In the genomic region with DNA sequence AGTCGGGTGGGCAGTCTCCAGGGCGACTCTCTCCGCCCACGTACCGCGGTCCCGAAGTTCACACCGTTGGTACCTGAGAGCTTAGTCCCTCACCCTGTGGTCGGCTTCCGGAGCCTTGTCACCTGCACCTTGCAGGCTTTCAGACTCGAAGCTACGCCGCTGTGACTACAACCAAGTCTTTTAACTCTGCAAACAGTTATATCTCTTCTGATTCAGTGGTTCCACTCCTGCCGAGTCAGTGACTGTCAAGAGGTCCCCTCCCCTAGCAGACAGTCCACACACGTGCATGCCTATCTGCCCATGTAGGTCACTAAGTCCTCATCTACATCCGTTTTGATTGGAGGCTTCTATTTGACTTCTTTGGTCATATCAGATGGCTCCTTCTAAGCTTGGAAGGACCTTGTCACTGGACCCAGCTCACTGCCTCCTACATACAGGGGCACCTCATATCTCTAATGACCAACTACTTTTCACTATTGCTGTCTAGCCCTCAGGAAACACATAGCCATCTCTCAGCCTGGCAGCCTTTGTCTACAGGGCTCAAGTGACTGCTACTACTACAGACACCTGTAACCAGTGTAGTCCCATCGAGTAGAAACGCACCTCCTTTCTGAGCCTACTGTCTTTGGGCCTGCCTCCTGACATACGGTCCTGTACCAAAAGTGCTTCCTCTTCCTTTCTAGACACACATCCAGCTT, we compare ENCODE assay signal across 7 mouse cellular contexts. TPM values are rescaled to one million over a fixed set of nuclear protein-coding genes. Genes with fewer than 3 reads are reported as not detected.
A peak's percentile ranks its signal among the peaks of the same experiment; 100 is the strongest.
DNase-seq lines count a peak whose midpoint lies in the region; ATAC-seq and TF ChIP-seq lines count a peak whose summit lies in the region.

No protein-coding gene starts in this region.

- peaks cover 6% of the 10 kb centered on the region; the same call in 1 of the 2 replicates for H3K4me1 ChIP-seq in spleen, adult 2 months (ENCODE audit: control insufficient read depth, insufficient read depth, insufficient read length)
- peaks cover 15% of the 10 kb centered on the region for H3K4me1 ChIP-seq in forebrain, embryonic 11.5 days (replicated peaks; ENCODE audit: control insufficient read depth, insufficient read depth, low read length)
- H3K4me1 ChIP-seq in liver, embryonic 11.5 days (replicated peaks; ENCODE audit: control insufficient read depth, insufficient read depth, low read length) = peaks cover 15% of the 10 kb centered on the region
- H3K4me1 ChIP-seq in stomach, embryonic 16.5 days (ENCODE audit: control insufficient read depth, insufficient read depth, low read length) = peaks cover 23% of the 10 kb centered on the region

- no peaks in the 10 kb centered on the region for H3K9me3 ChIP-seq in forebrain, embryonic 11.5 days (ENCODE audit: control insufficient read depth, low read length)
- no peaks in the 10 kb centered on the region for H3K9me3 ChIP-seq in liver, embryonic 11.5 days (ENCODE audit: control insufficient read depth, low read length)
- H3K9me3 ChIP-seq in stomach, embryonic 16.5 days (replicated peaks; ENCODE audit: control insufficient read depth, low read length) = no peaks in the 10 kb centered on the region

- TF ChIP-seq CTCF in spleen, adult 2 months (IDR thresholded peaks at IDR 0.05; ENCODE audit: extremely low read depth, insufficient read depth, insufficient read length, insufficient replicate concordance) = no peak

- peak; percentile 26 for ATAC-seq in forebrain, embryonic 11.5 days (replicated peaks; ENCODE audit: low FRiP score)
- peak; percentile 33 for ATAC-seq in liver, embryonic 11.5 days (replicated peaks; ENCODE audit: low FRiP score)
- ATAC-seq in stomach, embryonic 16.5 days (ENCODE audit: insufficient read depth, low FRiP score) = peak; percentile 28

- H3K27me3 ChIP-seq in spleen, adult 2 months (ENCODE audit: control insufficient read depth, insufficient read depth, low read length) = no peaks in the 10 kb centered on the region
- H3K27me3 ChIP-seq in forebrain, embryonic 11.5 days (ENCODE audit: control insufficient read depth, insufficient read depth, low read length) = no peaks in the 10 kb centered on the region
- no peaks in the 10 kb centered on the region for H3K27me3 ChIP-seq in liver, embryonic 11.5 days (replicated peaks; ENCODE audit: control insufficient read depth, insufficient read depth, low read length)
- H3K27me3 ChIP-seq in stomach, embryonic 16.5 days (ENCODE audit: control insufficient read depth, insufficient read depth, low read length) = no peaks in the 10 kb centered on the region

- DNase-seq in spleen, adult 2 months (ENCODE audit: low read depth in 1 of 2, low spot score in 2 of 2) = no peak
- DNase-seq in spleen, postnatal 4 days (ENCODE audit: low spot score in 2 of 2) = no peak
- DNase-seq in forebrain, embryonic 11.5 days (ENCODE audit: low spot score) = no peak
- DNase-seq in liver, embryonic 11.5 days (ENCODE audit: low spot score) = no peak
- no peak for DNase-seq in frontal cortex, postnatal 14 days (ENCODE audit: low spot score in 2 of 2)
- no peak for DNase-seq in ovary, postnatal 14 days (ENCODE audit: low spot score)

- no peak for TF ChIP-seq POLR2A in spleen, adult 2 months (IDR thresholded peaks at IDR 0.05; ENCODE audit: low read depth, low read length)

- 6% methylated on average over 19 of the region's 19 CpGs for WGBS in spleen, adult 2 months
- WGBS in forebrain, embryonic 11.5 days = 14% methylated on average over 19 of the region's 19 CpGs
- WGBS in liver, embryonic 11.5 days = 11% methylated on average over 19 of the region's 19 CpGs
- 10% methylated on average over 19 of the region's 19 CpGs for WGBS in stomach, embryonic 16.5 days

- H3K4me2 ChIP-seq in forebrain, embryonic 11.5 days (ENCODE audit: low read depth, low read length, severe bottlenecking) = peak overlapping the region; percentile 88
- H3K4me2 ChIP-seq in liver, embryonic 11.5 days = peak overlapping the region; percentile 80
- peak overlapping the region; percentile 94 for H3K4me2 ChIP-seq in stomach, embryonic 16.5 days (ENCODE audit: low read depth, low read length)

- peak overlapping the region; percentile 78 for H3K9ac ChIP-seq in forebrain, embryonic 11.5 days (ENCODE audit: low read length)
- H3K9ac ChIP-seq in liver, embryonic 11.5 days (ENCODE audit: low read depth, low read length) = peak overlapping the region; percentile 61
- H3K9ac ChIP-seq in stomach, embryonic 16.5 days (ENCODE audit: low read length) = peak overlapping the region; percentile 86

- H3K4me3 ChIP-seq in spleen, adult 2 months (ENCODE audit: extremely low read depth, insufficient read depth, insufficient read length) = peak overlapping the region; percentile 92
- peak overlapping the region; percentile 74 for H3K4me3 ChIP-seq in forebrain, embryonic 11.5 days (ENCODE audit: low read depth, low read length)
- H3K4me3 ChIP-seq in liver, embryonic 11.5 days (ENCODE audit: low read depth, low read length) = peak overlapping the region; percentile 69
- H3K4me3 ChIP-seq in stomach, embryonic 16.5 days (replicated peaks; ENCODE audit: low read length) = peak overlapping the region; percentile 95

- peak overlapping the region; percentile 94 for H3K27ac ChIP-seq in spleen, adult 2 months (ENCODE audit: insufficient read depth, low read length)
- H3K27ac ChIP-seq in forebrain, embryonic 11.5 days (ENCODE audit: low read depth, low read length) = peak overlapping the region; percentile 78
- H3K27ac ChIP-seq in liver, embryonic 11.5 days (ENCODE audit: low read depth, low read length) = peak overlapping the region; percentile 95
- peak overlapping the region; percentile 95 for H3K27ac ChIP-seq in stomach, embryonic 16.5 days (ENCODE audit: low read length)

- peaks cover 14% of the 10 kb centered on the region for H3K36me3 ChIP-seq in spleen, adult 2 months (ENCODE audit: control insufficient read depth, insufficient read depth, low read length)
- H3K36me3 ChIP-seq in forebrain, embryonic 11.5 days (ENCODE audit: control insufficient read depth, insufficient read depth, low read length) = no peaks in the 10 kb centered on the region
- peaks cover 13% of the 10 kb centered on the region for H3K36me3 ChIP-seq in liver, embryonic 11.5 days (ENCODE audit: control insufficient read depth, insufficient read depth, low read length)
- peaks cover 14% of the 10 kb centered on the region; the same call in 1 of the 2 replicates for H3K36me3 ChIP-seq in stomach, embryonic 16.5 days (ENCODE audit: control insufficient read depth, insufficient read depth, low read length)

RNA-seq across cellular contexts. Expression of a gene that starts 0.7 kb away (rescaled TPM):
- 0.63 and 1.2 TPM in 2 replicates for polyA plus RNA-seq in spleen, adult 2 months (2012; rRNA removed)
- polyA plus RNA-seq in forebrain, embryonic 11.5 days (2014; fragmentation: Nextera tagmentation; extraction: Ambion mirVana) = 0.88 and 0.90 TPM in 2 replicates
- 0.21 and 0.74 TPM in 2 replicates for polyA plus RNA-seq in liver, embryonic 11.5 days (2014; fragmentation: Nextera tagmentation; extraction: Ambion mirVana)
- polyA plus RNA-seq in stomach, embryonic 16.5 days (2015; fragmentation: Nextera tagmentation; extraction: Ambion mirVana) = 0.79 TPM in 2 replicates

RNA-seq across cellular contexts. Expression of a gene that starts 0.8 kb away (rescaled TPM):
- 24.9 and 28.7 TPM in 2 replicates for polyA plus RNA-seq in spleen, adult 2 months (2012; rRNA removed)
- 14.1 and 19.5 TPM in 2 replicates for polyA plus RNA-seq in forebrain, embryonic 11.5 days (2014; fragmentation: Nextera tagmentation; extraction: Ambion mirVana)
- 11.8 and 13.9 TPM in 2 replicates for polyA plus RNA-seq in liver, embryonic 11.5 days (2014; fragmentation: Nextera tagmentation; extraction: Ambion mirVana)
- polyA plus RNA-seq in stomach, embryonic 16.5 days (2015; fragmentation: Nextera tagmentation; extraction: Ambion mirVana) = 19.8 and 23.8 TPM in 2 replicates

RNA-seq across cellular contexts. Expression of a gene that starts 8.7 kb away (rescaled TPM):
- polyA plus RNA-seq in spleen, adult 2 months (2012; rRNA removed) = 13.9 and 25.2 TPM in 2 replicates
- 3.3 and 4.0 TPM in 2 replicates for polyA plus RNA-seq in forebrain, embryonic 11.5 days (2014; fragmentation: Nextera tagmentation; extraction: Ambion mirVana)
- polyA plus RNA-seq in liver, embryonic 11.5 days (2014; fragmentation: Nextera tagmentation; extraction: Ambion mirVana) = 1.5 and 1.7 TPM in 2 replicates
- 3.0 and 4.9 TPM in 2 replicates for polyA plus RNA-seq in stomach, embryonic 16.5 days (2015; fragmentation: Nextera tagmentation; extraction: Ambion mirVana)

RNA-seq across cellular contexts. Expression of a gene that starts 12.7 kb away (rescaled TPM):
- polyA plus RNA-seq in spleen, adult 2 months (2012; rRNA removed) = 0.02 and 0.06 TPM in 2 replicates
- 0.20 and 0.21 TPM in 2 replicates for polyA plus RNA-seq in forebrain, embryonic 11.5 days (2014; fragmentation: Nextera tagmentation; extraction: Ambion mirVana)
- 0.21 TPM in 2 replicates for polyA plus RNA-seq in liver, embryonic 11.5 days (2014; fragmentation: Nextera tagmentation; extraction: Ambion mirVana)
- 6.1 and 9.2 TPM in 2 replicates for polyA plus RNA-seq in stomach, embryonic 16.5 days (2015; fragmentation: Nextera tagmentation; extraction: Ambion mirVana)

RNA-seq across cellular contexts. Expression of a gene that starts 13.5 kb away (rescaled TPM):
- polyA plus RNA-seq in spleen, adult 2 months (2012; rRNA removed) = 19.6 and 22.9 TPM in 2 replicates
- 64.4 and 77.5 TPM in 2 replicates for polyA plus RNA-seq in forebrain, embryonic 11.5 days (2014; fragmentation: Nextera tagmentation; extraction: Ambion mirVana)
- polyA plus RNA-seq in liver, embryonic 11.5 days (2014; fragmentation: Nextera tagmentation; extraction: Ambion mirVana) = 39.3 and 41.8 TPM in 2 replicates
- polyA plus RNA-seq in stomach, embryonic 16.5 days (2015; fragmentation: Nextera tagmentation; extraction: Ambion mirVana) = 41.6 and 41.8 TPM in 2 replicates
